Mouse (Mus musculus) mouse trophoblast stem cell (cell line): ENCODE data around the gene Rnaseh2a.

ENCODE experiments used
- in situ Hi-C, 2 experiments: fragments of 300-500 bp; cut with MseI, MboI; formaldehyde crosslinking; loops; 2 replicates in 1 of 2; 3 replicates in 1 of 2; pipeline ENCODE4 v1.15.1; 2025

The Rnaseh2a gene

DNA sequence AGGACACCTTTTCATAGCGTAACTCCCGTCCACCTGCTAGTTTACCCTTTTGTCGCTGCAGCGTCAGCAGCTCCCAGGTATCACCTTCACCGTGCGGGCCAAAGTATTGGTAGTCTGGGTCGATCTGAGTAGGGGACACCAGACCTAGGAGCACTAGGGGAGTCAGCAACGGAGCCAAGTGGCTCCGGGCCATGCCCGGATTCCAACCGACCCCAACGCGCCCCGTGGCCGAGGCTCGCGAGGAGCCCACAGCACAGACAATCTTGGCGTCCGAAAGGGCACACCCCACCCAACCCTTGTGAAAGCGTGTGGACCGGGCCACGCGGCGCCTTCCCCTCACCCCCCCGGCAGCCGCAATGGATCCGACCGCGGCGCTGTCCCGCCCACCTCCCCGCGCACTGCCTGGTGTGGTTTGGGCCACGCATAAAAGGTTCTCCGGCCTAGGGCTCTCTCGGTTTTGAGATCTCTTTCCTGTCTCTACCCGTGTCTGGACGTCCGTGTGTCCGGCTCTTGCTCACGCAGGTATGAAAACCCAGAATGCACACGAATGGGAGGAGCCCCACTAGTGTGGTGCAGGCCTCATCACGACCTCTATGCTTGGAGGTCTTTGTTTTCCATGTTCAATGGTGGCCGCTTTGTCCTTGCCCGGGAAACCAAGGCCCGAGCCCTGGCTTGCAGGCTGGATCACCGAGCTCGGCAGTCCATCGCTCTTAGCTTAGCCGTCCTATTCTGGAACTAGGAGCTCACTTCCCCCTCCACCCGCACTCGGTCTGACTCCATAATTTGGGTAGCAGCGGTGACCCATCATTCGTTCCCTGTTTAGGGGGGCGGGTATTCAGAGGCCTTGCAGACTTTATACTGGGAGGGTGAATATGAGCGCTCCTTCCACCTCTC lies at the start of gene Rnaseh2a, which contains the start of the genes Gm49661 and Prdx2:
Gene Rnaseh2a (minus strand): TSS at position 527 of the 894 bp plus-strand sequence.
Gene Gm49661 (minus strand): TSS at position 193 of the 894 bp plus-strand sequence.
Gene Prdx2 (plus strand): TSS at position 347 of the 894 bp plus-strand sequence.
- in situ Hi-C loops, result no loop called here

DNA sequence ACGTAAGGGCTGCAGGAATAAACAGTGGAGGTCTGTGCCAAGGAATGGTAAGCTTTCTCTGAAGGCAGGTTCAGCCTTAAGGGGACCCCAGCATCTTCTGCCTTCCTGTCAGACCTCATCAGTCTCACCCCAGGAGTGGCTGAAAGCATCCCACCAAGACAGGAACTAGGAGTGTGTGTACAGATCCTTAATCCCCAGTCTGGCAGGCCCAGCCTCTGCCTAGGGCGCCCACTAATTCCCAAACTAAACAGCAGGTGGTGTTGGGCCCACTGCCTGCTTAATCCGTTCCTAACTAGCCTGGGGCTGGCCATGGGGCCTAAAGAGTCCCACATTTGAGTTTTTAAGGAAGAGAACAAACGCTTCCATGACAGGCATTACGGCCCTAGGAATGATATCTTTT lies 47.6 kb upstream of the Rnaseh2a start:
- in situ Hi-C loops, result no loop called here

DNA sequence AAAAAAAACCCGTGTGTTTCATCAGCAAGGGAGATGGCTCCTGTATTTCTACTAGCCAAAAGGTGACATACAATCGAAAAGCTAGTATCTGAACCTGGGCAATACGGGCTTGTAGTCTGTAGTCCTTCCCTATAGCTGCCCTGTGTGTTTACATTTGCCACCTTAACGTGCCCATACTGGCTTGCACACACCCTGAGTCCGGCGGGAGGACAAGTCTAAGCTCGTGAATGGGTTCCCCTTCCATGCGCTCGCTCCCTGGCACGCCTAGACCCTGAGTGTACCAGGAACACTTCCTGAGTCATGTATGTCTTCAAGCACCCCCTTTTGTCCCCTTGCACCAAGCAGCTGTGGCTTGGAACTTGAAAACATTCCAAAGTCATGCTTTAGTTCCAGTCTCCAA lies 47.2 kb upstream of the Rnaseh2a start:
- in situ Hi-C loops, result no loop called here

DNA sequence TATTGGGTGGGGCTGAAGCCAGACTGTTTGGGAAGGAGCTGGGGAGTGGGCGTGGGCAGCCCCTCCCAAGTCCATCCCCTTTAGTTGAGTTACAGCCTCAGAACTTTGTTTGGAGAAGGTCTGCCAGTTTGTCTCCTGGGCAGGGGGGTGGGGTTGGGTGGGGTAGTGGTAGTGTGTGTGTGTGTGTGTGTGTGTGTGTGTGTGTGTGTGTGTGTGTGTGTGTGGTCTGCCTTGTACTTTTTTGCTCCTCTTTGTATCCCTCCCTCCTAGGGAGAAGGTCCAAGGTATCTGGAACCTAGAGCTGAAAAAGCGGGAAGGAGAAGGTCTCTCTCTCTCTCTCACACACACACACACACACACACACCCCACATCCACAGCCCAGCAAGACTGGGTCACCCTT lies 44.9 kb upstream of the Rnaseh2a start, which contains the start of gene Best2:
Gene Best2 (minus strand): TSS at position 101 of the 400 bp plus-strand sequence.
- in situ Hi-C loops, result no loop called here

DNA sequence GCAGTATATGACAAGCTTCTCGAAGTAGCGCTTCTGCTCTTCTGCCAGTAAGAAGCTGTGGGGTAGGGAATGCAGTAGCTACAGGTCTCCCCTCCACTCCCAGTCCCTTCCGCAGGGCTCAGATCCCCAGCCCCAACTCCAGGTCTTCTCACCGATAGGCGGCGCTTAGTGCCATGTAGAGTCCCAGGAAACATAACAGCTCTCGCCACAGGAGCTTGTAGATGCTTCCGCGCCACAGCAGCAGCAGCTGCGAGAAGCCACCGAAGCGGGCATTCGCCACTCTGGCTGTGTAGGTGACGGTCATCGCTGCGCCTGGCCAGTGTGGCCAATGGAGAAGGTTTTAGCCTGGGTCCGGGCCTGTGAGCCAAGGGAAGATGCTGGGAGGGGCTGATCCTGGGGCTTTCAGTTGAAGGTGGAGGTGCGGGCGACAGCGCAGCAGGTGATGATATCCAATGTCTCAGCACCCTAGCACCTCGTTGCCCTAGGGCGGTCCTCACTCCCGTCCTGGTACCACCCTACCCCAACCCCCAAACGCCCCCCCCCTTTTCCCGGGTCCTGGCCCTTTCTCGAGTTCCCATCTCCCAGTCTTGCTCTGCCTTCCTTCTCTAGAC lies 43.8 kb upstream of the Rnaseh2a start:
- in situ Hi-C loops, result no loop called here

DNA sequence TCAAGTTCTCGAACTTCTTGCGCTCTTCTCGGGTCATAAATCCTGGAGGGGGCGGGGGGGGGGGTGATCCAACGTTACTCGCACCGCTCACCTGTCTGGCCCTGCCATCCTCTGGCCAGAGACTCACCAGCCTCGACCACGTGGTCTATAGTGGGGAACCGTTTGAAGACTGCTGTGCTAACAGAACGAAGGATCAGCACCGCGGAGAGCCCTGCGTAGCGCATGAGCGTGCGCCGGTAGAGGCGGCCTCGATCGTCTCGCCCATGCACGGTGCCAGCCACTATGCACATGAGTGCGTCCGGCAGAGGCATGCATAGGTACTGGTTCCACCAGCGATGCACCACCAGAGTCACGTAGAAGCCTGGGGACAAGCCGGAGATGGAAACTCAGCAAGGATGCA lies 41.7 kb upstream of the Rnaseh2a start:
- in situ Hi-C loops, result no loop called here

DNA sequence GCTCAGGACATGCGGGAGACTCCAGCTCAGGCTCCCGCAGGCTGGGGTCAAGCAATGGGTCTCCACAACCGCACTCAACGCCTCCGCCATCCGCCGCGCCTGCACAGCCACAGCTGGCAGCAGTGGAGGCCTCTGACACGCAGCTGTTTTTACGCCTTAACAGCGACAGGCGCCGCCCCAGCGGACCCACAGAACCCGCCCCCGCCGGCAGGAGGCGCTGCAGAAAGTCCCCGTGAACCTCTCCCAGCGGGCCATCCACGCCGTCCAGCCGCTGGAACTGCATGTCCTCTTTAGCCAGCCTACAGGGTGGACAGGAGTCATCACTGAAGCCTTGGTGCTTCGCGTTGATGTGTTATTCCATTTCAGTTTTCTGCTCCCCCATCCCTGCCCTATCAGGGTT lies 38.1 kb upstream of the Rnaseh2a start:
- in situ Hi-C loops, result no loop called here

DNA sequence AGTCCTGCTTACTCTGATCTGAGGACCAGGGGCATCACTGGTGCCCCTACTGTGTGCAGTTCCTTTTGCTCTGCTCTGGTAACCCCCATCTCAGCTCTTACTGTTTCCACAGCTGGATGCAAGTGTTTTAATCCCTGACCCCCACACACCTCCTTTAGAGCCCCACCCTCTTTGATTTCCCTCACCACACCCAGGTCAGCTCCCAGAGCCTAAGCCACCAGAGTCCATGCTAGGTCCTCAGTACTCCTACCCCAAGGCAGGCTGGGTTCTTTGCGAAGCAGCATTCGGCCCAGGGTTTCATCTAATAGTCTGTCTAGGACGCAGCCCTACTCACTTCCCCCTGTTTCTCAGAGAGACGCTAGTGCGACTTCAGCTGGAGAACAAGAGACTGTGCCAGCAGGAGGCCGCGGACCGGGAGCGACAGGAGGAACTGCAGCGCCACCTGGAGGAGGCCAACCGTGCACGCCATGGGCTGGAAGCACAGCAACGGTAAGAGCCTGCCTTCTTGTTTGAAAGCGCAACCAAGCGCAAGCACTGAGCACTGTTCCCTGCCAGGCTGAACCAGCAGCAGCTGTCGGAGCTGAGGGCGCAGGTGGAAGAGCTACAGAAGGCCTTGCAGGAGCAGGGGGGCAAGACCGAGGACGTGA lies 28.2 kb upstream of the Rnaseh2a start:
- in situ Hi-C loops, result no loop called here

DNA sequence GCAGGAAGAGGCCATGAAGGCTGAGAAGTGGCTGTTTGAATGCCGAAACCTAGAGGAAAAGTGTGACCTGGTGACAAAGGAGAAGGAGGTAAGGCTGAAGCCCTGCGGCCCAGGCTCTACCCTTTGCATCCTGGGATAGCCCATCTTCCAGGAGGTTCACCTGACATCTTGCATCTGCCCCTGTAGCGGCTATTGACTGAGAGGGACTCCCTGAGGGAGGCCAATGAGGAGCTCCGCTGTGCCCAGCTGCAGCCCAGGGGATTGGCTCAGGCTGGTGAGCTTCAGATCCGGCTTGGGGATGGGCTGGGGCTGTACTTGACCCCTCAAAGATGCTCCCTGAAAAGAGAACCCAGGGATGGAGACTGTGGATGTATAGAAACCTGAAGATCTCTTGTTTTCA lies 27.4 kb upstream of the Rnaseh2a start:
- in situ Hi-C loops, result no loop called here

DNA sequence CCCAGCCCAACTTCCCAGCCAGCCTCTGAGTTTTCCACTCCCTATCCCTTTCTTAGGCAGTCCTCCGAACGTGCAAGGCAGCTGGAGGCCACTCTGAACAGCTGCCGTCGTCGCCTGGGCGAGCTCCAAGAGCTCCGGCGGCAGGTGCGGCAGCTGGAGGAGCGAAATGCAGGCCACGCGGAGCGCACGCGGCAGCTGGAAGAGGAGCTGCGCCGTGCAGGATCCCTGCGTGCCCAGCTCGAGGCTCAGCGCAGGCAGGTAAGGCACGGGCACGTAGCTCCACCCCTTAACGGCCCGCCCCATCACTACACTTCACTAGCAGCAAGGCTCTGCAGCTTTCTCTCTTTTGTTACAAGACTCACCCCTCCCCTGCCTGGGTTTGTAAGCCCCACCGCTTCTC lies 26.1 kb upstream of the Rnaseh2a start:
- in situ Hi-C loops, result no loop called here

DNA sequence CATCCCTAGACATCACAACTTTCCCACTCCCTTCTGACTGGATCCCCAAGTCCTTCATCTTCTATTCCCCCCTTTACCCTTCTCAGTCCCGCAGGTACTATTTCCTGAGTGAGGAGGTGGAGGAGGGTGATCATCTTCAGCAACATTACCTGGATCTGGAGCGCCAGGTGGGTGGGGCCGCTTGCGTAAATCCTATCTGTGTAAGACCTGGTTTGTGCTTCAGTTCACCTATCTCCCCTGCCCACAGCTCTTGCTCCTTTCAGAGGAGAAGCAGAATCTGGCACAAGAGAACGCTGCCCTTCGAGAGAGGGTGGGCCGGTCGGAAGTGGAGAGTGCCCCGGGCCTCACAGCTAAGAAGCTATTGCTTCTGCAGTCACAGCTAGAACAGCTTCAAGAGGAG lies 24.8 kb upstream of the Rnaseh2a start:
- in situ Hi-C loops, result no loop called here

DNA sequence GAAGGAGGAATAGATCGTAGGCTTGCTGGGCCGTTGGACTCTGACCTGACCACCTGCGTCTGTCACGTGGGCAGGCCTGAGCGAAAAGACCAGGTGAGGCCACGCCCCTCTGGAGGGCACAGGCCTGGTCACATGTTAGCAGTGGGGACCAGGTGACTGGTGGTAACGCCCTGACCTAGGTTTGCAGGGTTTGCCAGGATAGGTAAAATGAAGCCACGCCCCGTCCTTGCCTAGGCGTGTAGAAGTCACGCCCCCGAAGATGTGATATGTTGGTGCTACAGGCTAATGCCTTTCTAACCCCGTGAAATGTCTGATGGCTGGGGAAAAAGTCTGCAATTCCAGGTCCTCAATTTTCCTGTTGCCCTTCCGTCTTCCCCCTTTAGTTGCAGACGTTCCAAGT lies 21.3 kb upstream of the Rnaseh2a start:
- in situ Hi-C loops, result no loop called here

DNA sequence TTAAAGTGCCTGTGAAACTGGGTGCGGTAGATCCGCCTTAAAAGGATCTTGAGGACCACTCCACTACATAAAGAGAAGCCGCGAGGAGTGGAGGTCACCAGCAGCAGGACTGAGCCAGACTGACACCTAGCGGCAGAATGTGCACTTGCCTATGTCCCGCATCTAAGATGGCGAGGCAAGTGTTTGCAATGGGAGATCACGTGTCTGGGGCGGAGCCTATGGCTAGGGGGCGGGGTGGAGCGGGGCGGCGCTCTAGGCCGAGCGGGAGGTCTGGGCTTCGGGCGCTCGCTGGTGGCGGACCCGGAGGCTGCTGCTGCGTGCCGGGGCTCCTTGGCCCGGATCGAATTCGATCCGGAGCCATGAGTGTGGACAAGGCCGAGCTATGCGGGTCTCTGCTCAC lies 20.8 kb upstream of the Rnaseh2a start, which contains the start of gene Hook2:
Gene Hook2 (plus strand): TSS at position 255 of the 400 bp plus-strand sequence.
- in situ Hi-C loops, result no loop called here

DNA sequence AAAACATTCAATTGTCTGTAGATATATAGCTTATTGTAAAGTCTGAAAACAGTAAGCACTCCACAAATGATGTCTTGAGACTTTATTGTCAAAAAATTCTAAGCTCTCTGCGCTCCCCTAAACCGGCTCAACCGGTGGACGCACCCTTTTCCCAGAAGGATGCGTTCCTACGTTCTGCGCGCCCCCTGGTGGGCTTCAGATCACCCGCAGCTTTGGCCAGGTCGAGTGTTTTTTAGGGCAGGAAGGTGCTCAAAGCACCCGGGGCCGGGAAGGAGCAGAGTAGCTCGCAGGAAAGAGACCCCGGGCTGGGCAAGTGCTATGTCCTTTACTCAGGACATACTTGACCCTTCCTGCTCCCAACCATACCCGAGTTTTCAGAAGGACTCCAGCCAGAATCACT lies 20.2 kb upstream of the Rnaseh2a start:
- in situ Hi-C loops, result no loop called here

DNA sequence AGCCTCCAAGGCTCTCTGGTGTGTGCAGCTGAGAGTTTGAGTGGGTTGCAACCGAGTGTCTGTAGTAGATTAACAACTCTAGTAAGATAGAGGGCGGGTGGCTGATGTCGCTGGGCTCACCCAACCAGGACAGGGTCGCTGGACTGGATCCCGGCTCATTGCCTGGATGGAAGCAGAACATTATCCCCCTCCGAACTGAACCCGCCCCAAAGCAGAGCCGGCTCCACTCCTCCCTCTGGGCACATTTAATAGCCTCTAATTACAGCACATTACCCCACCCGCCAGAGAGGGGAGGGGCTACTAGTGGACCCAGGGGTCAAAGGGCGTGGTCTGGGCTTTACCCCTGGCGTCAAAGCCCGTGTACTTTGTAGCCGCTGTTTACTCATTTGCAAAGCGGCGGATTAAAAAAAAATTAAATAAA lies 19.8 kb upstream of the Rnaseh2a start:
- in situ Hi-C loops, result no loop called here

DNA sequence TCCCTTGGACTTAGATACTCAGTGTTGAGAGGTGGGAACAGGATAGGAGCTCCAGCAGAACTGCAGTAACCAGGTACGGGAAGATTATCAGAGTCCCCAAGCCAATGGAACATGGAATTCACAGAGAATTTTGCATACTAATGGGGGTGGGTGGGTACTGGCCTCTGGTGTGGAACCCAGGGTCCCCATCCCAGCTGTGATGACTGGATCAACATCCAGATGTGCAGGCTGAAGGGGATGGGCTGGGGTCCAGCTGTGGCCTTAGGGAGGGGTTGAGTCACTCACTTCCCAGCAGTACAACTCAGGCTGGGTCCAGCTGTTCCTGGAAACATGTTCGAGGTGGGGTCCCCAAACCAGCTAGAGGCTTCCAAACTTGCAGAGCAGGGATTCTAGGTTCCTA lies 18.3 kb upstream of the Rnaseh2a start:
- in situ Hi-C loops, result no loop called here

DNA sequence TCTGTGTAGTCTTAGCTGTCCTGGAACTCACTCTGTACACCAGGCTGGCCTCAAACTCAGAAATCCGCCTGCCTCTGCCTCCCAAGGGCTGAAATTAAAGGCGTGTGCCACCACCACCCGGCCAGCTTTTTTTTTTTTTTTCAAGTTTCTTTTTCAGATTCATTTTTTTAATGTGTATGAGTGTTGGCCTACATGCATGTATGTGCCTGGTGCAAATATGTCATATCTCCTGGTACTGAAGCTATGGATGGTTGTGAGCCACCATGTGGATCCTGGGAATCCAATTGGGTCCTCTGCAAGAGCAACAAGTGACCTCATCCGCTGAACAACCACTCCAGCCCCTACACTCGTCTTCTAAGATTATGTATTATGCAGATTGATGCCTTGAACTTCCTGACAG lies 17.8 kb upstream of the Rnaseh2a start:
- in situ Hi-C loops, result no loop called here

DNA sequence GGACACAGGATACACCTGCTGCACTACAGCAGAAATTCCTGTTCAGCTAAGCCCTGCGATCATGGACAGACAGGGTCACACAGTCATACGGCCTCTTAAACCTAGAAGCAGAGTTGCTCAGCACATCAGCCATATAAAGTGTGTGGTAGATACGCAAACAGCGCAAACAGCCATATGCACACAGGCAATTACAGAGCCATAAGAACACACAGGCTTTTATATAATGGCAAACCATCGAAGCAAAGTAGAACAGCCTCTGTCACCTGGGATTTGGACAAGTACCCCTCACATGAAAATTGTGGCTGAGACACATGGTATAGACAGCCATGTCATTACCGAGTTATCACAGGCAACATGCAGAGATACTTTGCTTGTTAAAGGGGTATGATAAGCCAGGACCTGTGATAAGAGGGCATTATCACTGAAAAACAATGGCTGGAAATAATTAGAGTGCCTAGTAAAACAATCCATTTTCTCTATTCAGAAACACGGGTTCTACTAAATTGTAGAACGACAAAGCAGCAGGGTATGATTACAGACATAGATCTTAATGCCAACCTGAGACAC lies 16.9 kb upstream of the Rnaseh2a start:
- in situ Hi-C loops, result no loop called here

DNA sequence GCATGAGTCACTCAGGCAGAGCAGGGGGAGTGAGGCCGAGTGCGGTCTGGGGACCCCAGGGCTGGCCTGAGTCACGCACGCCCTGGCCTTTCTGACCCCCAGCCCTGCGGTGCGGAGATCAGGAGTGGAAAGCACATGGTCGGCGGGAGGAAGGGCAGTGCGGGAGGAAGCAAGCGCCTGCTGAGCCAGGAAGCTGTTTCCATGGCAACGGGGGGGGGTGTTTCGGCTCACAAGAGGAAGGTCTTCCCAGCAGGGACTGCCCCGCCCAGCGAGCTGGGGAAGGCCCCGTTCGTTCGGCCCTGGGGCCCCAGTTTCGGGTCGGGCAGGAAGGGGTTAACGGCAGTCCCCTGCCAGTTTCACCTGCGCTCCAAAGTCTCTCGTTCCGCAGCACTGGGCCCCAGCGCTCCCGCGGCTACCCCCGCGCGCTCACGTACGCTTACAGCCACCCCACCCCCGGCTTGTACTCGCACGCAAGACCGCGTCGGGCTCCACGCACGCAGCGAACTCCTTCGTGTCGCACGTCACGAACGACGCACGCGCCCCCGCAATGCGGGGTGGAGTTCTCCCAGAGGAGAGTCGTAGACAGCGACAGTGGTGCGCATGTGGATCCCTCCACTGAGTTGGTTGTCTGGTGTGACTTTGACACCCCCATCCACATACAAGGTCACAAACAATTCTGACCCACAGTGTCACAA lies 16.3 kb upstream of the Rnaseh2a start:
- in situ Hi-C loops, result no loop called here

DNA sequence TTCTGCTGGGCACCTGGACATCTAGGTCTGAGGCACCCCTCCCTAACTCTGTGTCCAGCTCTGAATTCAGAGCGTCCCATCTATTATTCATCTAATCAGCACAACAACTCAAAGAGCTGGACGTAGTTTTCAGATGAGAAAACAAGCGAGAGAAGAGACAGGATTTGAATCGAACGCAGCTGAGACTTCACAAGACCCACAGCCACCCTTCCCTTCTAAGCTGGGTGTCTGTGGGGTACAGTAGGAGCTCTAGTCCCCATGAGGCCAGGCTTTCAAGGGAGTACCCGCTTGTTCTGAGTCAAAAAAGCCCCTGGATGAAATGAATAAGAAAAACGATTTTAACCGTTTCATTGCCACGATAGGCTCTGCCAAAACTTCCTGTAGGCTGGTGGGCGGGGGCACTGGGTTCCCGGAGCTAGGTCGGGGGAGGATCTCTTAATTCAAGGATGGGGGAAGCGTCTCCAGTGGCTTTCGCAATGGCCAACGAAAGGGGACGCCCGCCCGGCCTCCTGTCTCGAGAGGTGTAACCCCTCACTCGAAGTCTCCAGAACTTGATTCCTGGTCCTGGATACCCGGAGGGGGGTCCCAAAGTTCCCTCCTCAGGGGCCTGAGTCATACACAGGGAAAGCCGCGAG lies 15.6 kb upstream of the Rnaseh2a start:
- in situ Hi-C loops, result no loop called here
